Mouse (Mus musculus) thymus, postnatal 25 days (tissue): Measurements from ENCODE around the gene Foxp1.

Source experiments
- DNase-seq: peaks from one replicate; pipeline ENCODE4 v3.0.0; 2022

Gene Foxp1

GRCm38 (mm10) chr6:99030251-99030650, 492.3 kb downstream of the Foxp1 start:
- DNase-seq, result no peak

GRCm38 (mm10) chr6:99029438-99029837, 493.1 kb downstream of the Foxp1 start:
- DNase-seq, result no peak

GRCm38 (mm10) chr6:99028989-99029305, 493.6 kb downstream of the Foxp1 start:
- DNase-seq, result no peak

- peak; percentile 68 for DNase-seq
Observed at GRCm38 (mm10) chr6:99028161-99028988, 494.1 kb downstream of the Foxp1 start.

- no peak for DNase-seq
Observed at GRCm38 (mm10) chr6:99027542-99028160, 494.9 kb downstream of the Foxp1 start.

- peak; percentile 43 for DNase-seq
Observed at GRCm38 (mm10) chr6:99026635-99027541, 495.6 kb downstream of the Foxp1 start.

GRCm38 (mm10) chr6:99026040-99026439, 496.5 kb downstream of the Foxp1 start:
- peak; percentile 45 for DNase-seq

- no peak for DNase-seq
Observed at GRCm38 (mm10) chr6:99024588-99024987, 497.9 kb downstream of the Foxp1 start.

GRCm38 (mm10) chr6:99020570-99021444, 501.7 kb downstream of the Foxp1 start:
- no peak for DNase-seq

- DNase-seq, result no peak
Observed at GRCm38 (mm10) chr6:99019716-99020115, 502.8 kb downstream of the Foxp1 start.

GRCm38 (mm10) chr6:99019266-99019665, 503.3 kb downstream of the Foxp1 start:
- no peak for DNase-seq

GRCm38 (mm10) chr6:99013866-99014502, 508.5 kb downstream of the Foxp1 start:
- DNase-seq, result no peak

- DNase-seq, result no peak
Observed at GRCm38 (mm10) chr6:99013119-99013865, 509.2 kb downstream of the Foxp1 start.

- no peak for DNase-seq
Observed at GRCm38 (mm10) chr6:99011895-99012584, 510.5 kb downstream of the Foxp1 start.

GRCm38 (mm10) chr6:99009771-99010170, 512.8 kb downstream of the Foxp1 start:
- DNase-seq, result no peak

- no peak for DNase-seq
Observed at GRCm38 (mm10) chr6:99008565-99008964, 514.0 kb downstream of the Foxp1 start.

- no peak for DNase-seq
Observed at GRCm38 (mm10) chr6:99007542-99007941, 515.0 kb downstream of the Foxp1 start.

GRCm38 (mm10) chr6:99004255-99004997, 518.1 kb downstream of the Foxp1 start:
- DNase-seq, result no peak

GRCm38 (mm10) chr6:99003108-99003709, 519.3 kb downstream of the Foxp1 start:
- no peak for DNase-seq
